Mouse (Mus musculus): Measurements from ENCODE around the gene Gm12258. TPM values are rescaled to one million over a fixed set of nuclear protein-coding genes. Genes with fewer than 3 reads are reported as not detected.

The Gm12258 gene
- polyA plus RNA-seq, 1 experiment from 2014 or later = 10.8 TPM

- Histone ChIP-seq H3K36me3 (peaks cover 33% of the 10 kb centered on the region), H3K9ac (peak overlapping the region; percentile 86), H3K27ac (no peak overlapping the region), H3K27me3 (no peaks in the 10 kb centered on the region), H3K4me3 (peak overlapping the region; percentile 83), H3K9me3 (no peaks in the 10 kb centered on the region), H3K4me2 (peak overlapping the region; percentile 82), H3K4me1 (peaks cover 6% of the 10 kb centered on the region)
- 37% methylated on average over 9 of the region's 9 CpGs for WGBS
- no peak for ATAC-seq (ENCODE audit: insufficient number of reproducible peaks, insufficient read depth, low FRiP score, low TSS enrichment, low read depth)
Observed at GRCm38 (mm10) chr11:58847636-58848035, 678 bp downstream of the Gm12258 start.

GRCm38 (mm10) chr11:58849731-58850130 lies 2.8 kb downstream of the Gm12258 start:
- ATAC-seq (ENCODE audit: insufficient number of reproducible peaks, insufficient read depth, low FRiP score, low TSS enrichment, low read depth) = no peak
- WGBS = 75% methylated on average over 2 of the region's 2 CpGs
- Histone ChIP-seq H3K27ac (no peak overlapping the region), H3K4me1 (peaks cover 6% of the 10 kb centered on the region), H3K4me3 (no peak overlapping the region), H3K36me3 (peaks cover 49% of the 10 kb centered on the region), H3K9me3 (no peaks in the 10 kb centered on the region), H3K4me2 (no peak overlapping the region), H3K27me3 (no peaks in the 10 kb centered on the region), H3K9ac (no peak overlapping the region)

GRCm38 (mm10) chr11:58860744-58861143 lies 13.8 kb downstream of the Gm12258 start:
- H3K4me3 ChIP-seq = no peak overlapping the region
- ATAC-seq (ENCODE audit: insufficient number of reproducible peaks, insufficient read depth, low FRiP score, low TSS enrichment, low read depth) = no peak
- H3K9ac ChIP-seq = no peak overlapping the region
- no peak overlapping the region for H3K4me2 ChIP-seq
- WGBS = 94% methylated on average over 8 of the region's 8 CpGs
- H3K27ac ChIP-seq = no peak overlapping the region
- peaks cover 21% of the 10 kb centered on the region for H3K9me3 ChIP-seq
- H3K36me3 ChIP-seq = peaks cover 54% of the 10 kb centered on the region
- H3K27me3 ChIP-seq = no peaks in the 10 kb centered on the region
- no peaks in the 10 kb centered on the region for H3K4me1 ChIP-seq

- WGBS = 5% methylated on average over 37 of the region's 37 CpGs
- ATAC-seq (ENCODE audit: insufficient number of reproducible peaks, insufficient read depth, low FRiP score, low TSS enrichment, low read depth) = peak; percentile 86
- H3K27me3 ChIP-seq = no peaks in the 10 kb centered on the region
- peak within 1 kb of the TSS; percentile 82 for H3K4me2 ChIP-seq
- H3K9me3 ChIP-seq = no peaks in the 10 kb centered on the region
- H3K4me3 ChIP-seq = peak within 1 kb of the TSS; percentile 75
- peak within 1 kb of the TSS; percentile 83 for H3K27ac ChIP-seq
- H3K9ac ChIP-seq = peak within 1 kb of the TSS; percentile 80
- H3K4me1 ChIP-seq = peaks cover 12% of the 10 kb centered on the region
- peaks cover 27% of the 10 kb centered on the region for H3K36me3 ChIP-seq
Observed at GRCm38 (mm10) chr11:58867039-58867953, 20.3 kb downstream of the Gm12258 start, which contains the start of gene 2810021J22Rik. TSS of gene 2810021J22Rik (plus strand) at chr11:58867216.

GRCm38 (mm10) chr11:58867954-58868330 lies 21.0 kb downstream of the Gm12258 start:
- H3K27ac ChIP-seq = 0 out of 2 replicates have a peak overlapping the region, but pooled peaks have one; percentile 8
- H3K9me3 ChIP-seq = no peaks in the 10 kb centered on the region
- H3K4me2 ChIP-seq = peak overlapping the region; percentile 82
- ATAC-seq (ENCODE audit: insufficient number of reproducible peaks, insufficient read depth, low FRiP score, low TSS enrichment, low read depth) = no peak
- H3K36me3 ChIP-seq = peaks cover 28% of the 10 kb centered on the region
- H3K27me3 ChIP-seq = no peaks in the 10 kb centered on the region
- H3K4me3 ChIP-seq = peak overlapping the region; percentile 75
- H3K4me1 ChIP-seq = peaks cover 12% of the 10 kb centered on the region
- 77% methylated on average over 6 of the region's 6 CpGs for WGBS
- H3K9ac ChIP-seq = peak overlapping the region; percentile 80; the same call in 1 of the 2 replicates

- Histone ChIP-seq H3K27ac (no peak overlapping the region), H3K9ac (no peak overlapping the region), H3K27me3 (no peaks in the 10 kb centered on the region), H3K36me3 (peaks cover 34% of the 10 kb centered on the region), H3K9me3 (no peaks in the 10 kb centered on the region), H3K4me1 (peaks cover 12% of the 10 kb centered on the region), H3K4me2 (no peak overlapping the region), H3K4me3 (no peak overlapping the region)
- WGBS = 92% methylated on average over 4 of the region's 4 CpGs
- ATAC-seq (ENCODE audit: insufficient number of reproducible peaks, insufficient read depth, low FRiP score, low TSS enrichment, low read depth) = no peak
Observed at GRCm38 (mm10) chr11:58870961-58871360, 24.0 kb downstream of the Gm12258 start.

GRCm38 (mm10) chr11:58883756-58884155 lies 36.8 kb downstream of the Gm12258 start:
- Histone ChIP-seq H3K9me3 (no peaks in the 10 kb centered on the region), H3K4me2 (no peak overlapping the region), H3K4me3 (no peak overlapping the region), H3K4me1 (no peaks in the 10 kb centered on the region), H3K27ac (no peak overlapping the region), H3K9ac (no peak overlapping the region), H3K27me3 (no peaks in the 10 kb centered on the region), H3K36me3 (peaks cover 42% of the 10 kb centered on the region)
- ATAC-seq (ENCODE audit: insufficient number of reproducible peaks, insufficient read depth, low FRiP score, low TSS enrichment, low read depth) = no peak
- WGBS = 84% methylated on average over 8 of the region's 8 CpGs

- 91% methylated on average over 10 of the region's 10 CpGs for WGBS
- H3K27ac ChIP-seq = no peak overlapping the region
- no peaks in the 10 kb centered on the region for H3K27me3 ChIP-seq
- no peak overlapping the region for H3K9ac ChIP-seq
- H3K4me1 ChIP-seq = no peaks in the 10 kb centered on the region
- no peak overlapping the region for H3K4me2 ChIP-seq
- no peaks in the 10 kb centered on the region for H3K9me3 ChIP-seq
- no peak overlapping the region for H3K4me3 ChIP-seq
- peaks cover 63% of the 10 kb centered on the region for H3K36me3 ChIP-seq
- no peak for ATAC-seq (ENCODE audit: insufficient number of reproducible peaks, insufficient read depth, low FRiP score, low TSS enrichment, low read depth)
Observed at GRCm38 (mm10) chr11:58890511-58890910, 43.6 kb downstream of the Gm12258 start.

GRCm38 (mm10) chr11:58894456-58894855 lies 47.5 kb downstream of the Gm12258 start:
- H3K9me3 ChIP-seq = no peaks in the 10 kb centered on the region
- WGBS = 68% methylated on average over 6 of the region's 6 CpGs
- H3K9ac ChIP-seq = no peak overlapping the region
- no peak overlapping the region for H3K27ac ChIP-seq
- H3K36me3 ChIP-seq = peaks cover 75% of the 10 kb centered on the region
- no peak overlapping the region for H3K4me3 ChIP-seq
- H3K27me3 ChIP-seq = no peaks in the 10 kb centered on the region
- no peak overlapping the region for H3K4me2 ChIP-seq
- no peak for ATAC-seq (ENCODE audit: insufficient number of reproducible peaks, insufficient read depth, low FRiP score, low TSS enrichment, low read depth)
- no peaks in the 10 kb centered on the region for H3K4me1 ChIP-seq

GRCm38 (mm10) chr11:58897485-58897884 lies 50.5 kb downstream of the Gm12258 start:
- ATAC-seq (ENCODE audit: insufficient number of reproducible peaks, insufficient read depth, low FRiP score, low TSS enrichment, low read depth) = no peak
- H3K9me3 ChIP-seq = no peaks in the 10 kb centered on the region
- H3K9ac ChIP-seq = no peak overlapping the region
- H3K4me2 ChIP-seq = no peak overlapping the region
- H3K4me3 ChIP-seq = no peak overlapping the region
- 86% methylated on average over 6 of the region's 6 CpGs for WGBS
- H3K36me3 ChIP-seq = peaks cover 72% of the 10 kb centered on the region
- no peaks in the 10 kb centered on the region for H3K27me3 ChIP-seq
- H3K27ac ChIP-seq = no peak overlapping the region
- peaks cover 3% of the 10 kb centered on the region; the same call in 1 of the 2 replicates for H3K4me1 ChIP-seq

GRCm38 (mm10) chr11:58901080-58901479 lies 54.1 kb downstream of the Gm12258 start:
- Histone ChIP-seq H3K4me1 (peaks cover 12% of the 10 kb centered on the region), H3K27ac (no peak overlapping the region), H3K36me3 (peaks cover 45% of the 10 kb centered on the region), H3K27me3 (no peaks in the 10 kb centered on the region), H3K9me3 (no peaks in the 10 kb centered on the region), H3K9ac (no peak overlapping the region), H3K4me2 (no peak overlapping the region), H3K4me3 (no peak overlapping the region)
- no peak for ATAC-seq (ENCODE audit: insufficient number of reproducible peaks, insufficient read depth, low FRiP score, low TSS enrichment, low read depth)

Data from embryonic facial prominence, embryonic 13.5 days (tissue).